Mouse (Mus musculus) hindbrain, postnatal 0 days (tissue): ENCODE results near the gene Cdca8. TPM values are rescaled to one million over a fixed set of nuclear protein-coding genes. Genes with fewer than 3 reads are reported as not detected.
"Not testable (repeated sequence)": the region's sequence is repeated elsewhere in the genome, so short reads cannot be mapped to it uniquely, and the experiment has no call there.

ENCODE experiments used
- ATAC-seq: fragments of 200-750 bp; cut with Nextera tagmentation; 2 replicates; pipeline ENCODE4 v1.8.0; 2017; ENCODE audit warnings: mild to moderate bottlenecking, moderate TSS enrichment, moderate library complexity
- DNase-seq: peaks from one replicate; pipeline ENCODE4 v3.0.0-alpha.2; 2015; ENCODE audit warnings: low spot score
- H3K27ac ChIP-seq: fragments of 300-500 bp; sonication (generic); 2 replicates; pipeline ENCODE4 v1.5.1; 2014; ENCODE audit warnings: mild to moderate bottlenecking
- H3K27me3 ChIP-seq: fragments of 300-500 bp; sonication (generic); 2 replicates; pipeline ENCODE4 v1.6.1; 2014; ENCODE audit warnings: low read length, mixed read lengths; ENCODE audit not compliant: insufficient read depth
- H3K36me3 ChIP-seq: fragments of 300-500 bp; sonication (generic); 2 replicates; pipeline ENCODE4 v1.6.1; 2014; ENCODE audit warnings: low read length, mixed read lengths; ENCODE audit not compliant: insufficient read depth
- H3K4me1 ChIP-seq: fragments of 300-500 bp; sonication (generic); 2 replicates; pipeline ENCODE4 v1.6.1; 2014; ENCODE audit warnings: antibody characterized with exemption, low read length, mixed read lengths; ENCODE audit not compliant: insufficient read depth
- H3K4me2 ChIP-seq: fragments of 300-500 bp; sonication (generic); 2 replicates; pipeline ENCODE4 v1.6.1; 2014; ENCODE audit warnings: low read depth, mild to moderate bottlenecking, low read length, moderate library complexity, mixed read lengths
- H3K4me3 ChIP-seq: fragments of 300-500 bp; sonication (generic); 2 replicates; pipeline ENCODE4 v1.5.1; 2014; ENCODE audit warnings: low read length
- H3K9ac ChIP-seq: fragments of 300-500 bp; sonication (generic); replicated peaks from 2 replicates; pipeline ENCODE4 v1.6.1; 2014; ENCODE audit warnings: mild to moderate bottlenecking, low read length, moderate library complexity, mixed read lengths
- H3K9me3 ChIP-seq: fragments of 300-500 bp; sonication (generic); 2 replicates; pipeline ENCODE4 v1.6.1; 2016; ENCODE audit warnings: low read length, mixed read lengths
- CTCF ChIP-seq: IDR thresholded peaks from 2 replicates; pipeline ENCODE4 v1.5.1; 2016; ENCODE audit warnings: antibody characterized with exemption, control low read depth, low read depth
- WGBS: fragments of 180-500 bp; shearing (Covaris S2); extraction: QIAGEN DNeasy Blood & Tissue Kit; methylation state at CpG from one replicate; pipeline ENCODE4 v1.1.7; 2014; 5-methylcytosine and 5-hydroxymethylcytosine counted together
- polyA plus RNA-seq: library from polyadenylated mRNA; unstranded; fragments of >200 nt; fragmentation: Nextera tagmentation; extraction: Ambion mirVana; gene quantifications from 2 replicates; pipeline ENCODE4 v1.2.1, GENCODE M21; 2015
- total RNA-seq: library from RNA; depleted of rRNA; stranded (reverse); fragments of >200 nt; gene quantifications from 2 replicates; pipeline ENCODE4 v1.2.3, GENCODE M21; 2014; rRNA removed

Gene Cdca8
- total RNA-seq (10.8 and 17.1 TPM in 2 replicates), polyA plus RNA-seq (28.9 and 35.1 TPM in 2 replicates)

DNA sequence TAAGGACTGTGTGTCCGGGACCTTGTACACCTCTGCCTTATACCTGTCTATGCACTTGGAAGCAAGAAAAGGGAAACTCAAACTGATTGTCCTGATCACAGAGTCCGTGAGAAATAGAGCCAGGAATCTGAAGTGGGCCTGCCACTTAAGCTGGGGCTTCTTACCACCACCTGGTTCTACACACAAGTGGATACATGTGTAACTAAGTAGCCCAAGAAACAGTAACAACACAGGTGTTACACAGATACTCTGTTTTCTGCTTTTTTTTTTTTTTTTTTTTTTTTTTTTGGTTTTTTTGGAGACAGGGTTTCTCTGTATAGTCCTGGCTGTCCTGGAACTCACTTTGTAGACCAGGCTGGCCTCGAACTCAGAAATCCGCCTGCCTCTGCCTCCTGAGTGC lies at the start of gene Cdca8:
Cdca8 (minus strand) TSS at position 101 of the 400 bp plus-strand sequence.
- H3K9ac ChIP-seq, H3K4me3 ChIP-seq, ATAC-seq, H3K27ac ChIP-seq, H3K4me2 ChIP-seq, H3K9me3 ChIP-seq, DNase-seq, H3K27me3 ChIP-seq: not testable (repeated sequence)
- Histone ChIP-seq H3K4me1 (peaks cover 12% of the 10 kb centered on the region; the same call in 1 of the 2 replicates), H3K36me3 (peaks cover 19% of the 10 kb centered on the region)
- WGBS = 88% methylated on average over 4 of the region's 4 CpGs

DNA sequence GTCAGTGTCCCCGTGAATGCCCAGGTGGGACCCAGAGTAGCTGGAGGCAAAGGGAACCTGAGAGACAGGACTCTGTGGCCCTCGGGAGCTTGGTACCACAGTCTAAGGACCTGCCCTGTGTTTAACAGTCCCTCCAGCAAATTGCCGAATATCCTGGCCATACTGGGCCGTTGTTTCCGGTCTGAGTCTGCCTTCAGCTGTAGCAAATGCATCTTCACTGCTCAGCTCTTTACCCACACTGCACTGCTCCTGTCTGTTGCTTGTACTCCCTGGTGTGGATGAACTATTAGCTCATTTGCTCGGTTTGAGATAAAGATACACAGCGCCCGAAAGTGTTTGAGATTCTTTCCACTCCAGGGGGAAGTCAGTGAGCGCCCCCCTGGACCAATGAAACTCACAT lies 49.3 kb upstream of the Cdca8 start:
- Histone ChIP-seq H3K9ac (no peak overlapping the region), H3K36me3 (no peaks in the 10 kb centered on the region), H3K4me1 (no peaks in the 10 kb centered on the region; the same call in 1 of the 2 replicates), H3K4me3 (no peak overlapping the region), H3K9me3 (no peaks in the 10 kb centered on the region), H3K4me2 (no peak overlapping the region), H3K27ac (no peak overlapping the region), H3K27me3 (peaks cover 60% of the 10 kb centered on the region)
- WGBS = 19% methylated on average over 9 of the region's 9 CpGs
- DNase-seq = no peak
- no peak for ATAC-seq
- TF ChIP-seq CTCF = no peak

DNA sequence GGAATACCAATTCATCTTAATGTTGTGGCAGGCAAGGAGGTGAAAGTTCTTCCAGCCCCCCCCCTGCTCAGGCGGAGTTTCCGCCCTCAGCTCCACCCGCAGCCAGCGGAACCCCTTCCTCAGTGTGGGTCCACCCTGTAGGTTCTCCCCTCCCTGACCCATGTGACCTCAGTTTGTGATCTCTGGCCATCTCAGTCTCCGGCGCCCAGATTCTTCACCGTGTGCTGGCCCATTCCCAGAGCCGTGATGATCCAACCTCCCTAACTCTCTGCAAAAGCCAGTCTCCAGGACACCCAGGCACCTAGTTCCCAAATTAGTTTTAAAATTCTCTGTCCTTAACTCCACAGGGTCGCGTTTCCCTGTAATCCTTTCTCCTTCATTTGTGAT lies 48.6 kb upstream of the Cdca8 start:
- DNase-seq (no peak), ATAC-seq (no peak)
- H3K4me1 ChIP-seq = no peaks in the 10 kb centered on the region; the same call in 1 of the 2 replicates
- H3K4me3 ChIP-seq = no peak overlapping the region
- no peak overlapping the region for H3K27ac ChIP-seq
- H3K27me3 ChIP-seq = peaks cover 66% of the 10 kb centered on the region
- H3K9me3 ChIP-seq = no peaks in the 10 kb centered on the region
- no peak overlapping the region for H3K4me2 ChIP-seq
- no peak for TF ChIP-seq CTCF
- H3K9ac ChIP-seq = no peak overlapping the region
- no peaks in the 10 kb centered on the region for H3K36me3 ChIP-seq
- 12% methylated on average over 10 of the region's 10 CpGs for WGBS

DNA sequence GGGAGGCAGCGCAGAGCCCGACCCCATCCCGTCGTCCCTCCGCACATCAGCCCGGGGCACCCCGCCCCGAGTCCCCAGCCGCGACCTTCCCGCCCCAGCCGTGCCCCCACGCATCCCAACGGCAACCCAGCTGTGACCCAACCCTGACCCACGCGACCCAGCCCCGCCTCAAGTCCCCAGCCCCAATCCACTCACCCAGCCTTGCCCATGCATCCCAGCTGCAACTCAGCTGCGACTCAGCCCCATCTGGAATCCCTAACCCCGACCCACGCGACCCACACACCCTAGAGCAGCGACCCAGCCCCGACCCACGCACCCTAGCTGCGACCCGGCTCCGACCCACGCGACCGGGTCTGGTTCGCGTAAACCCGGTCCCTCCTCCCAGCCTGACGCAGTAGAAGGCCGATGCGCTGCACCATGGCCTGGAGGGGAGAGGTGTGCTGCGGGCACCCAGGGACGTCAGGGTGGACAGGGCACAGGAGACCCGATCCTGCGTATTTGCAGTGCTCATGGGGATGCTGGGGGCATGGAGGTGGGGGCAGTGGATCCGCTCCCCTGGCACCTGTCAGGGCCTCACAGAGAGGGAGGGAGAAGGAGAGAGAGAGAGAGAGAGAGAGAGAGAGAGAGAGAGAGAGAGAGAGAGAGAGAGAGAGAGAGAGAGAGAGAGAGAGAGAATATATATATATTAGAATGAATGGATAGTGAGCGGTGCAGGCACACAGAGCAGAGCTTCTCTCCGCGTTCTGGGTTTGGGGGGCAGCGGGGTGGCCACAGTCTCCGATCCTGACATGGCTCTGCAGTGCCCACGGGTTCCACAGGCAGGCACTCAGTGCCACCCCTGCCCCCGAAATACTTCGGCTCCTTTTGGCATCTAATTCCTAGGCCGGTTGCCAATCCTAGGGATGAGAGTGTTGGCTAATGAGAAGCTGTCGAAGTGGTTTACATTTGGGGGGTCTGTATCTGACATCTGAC lies 47.9 kb upstream of the Cdca8 start:
- Histone ChIP-seq H3K27me3 (peaks cover 66% of the 10 kb centered on the region), H3K27ac (no peak overlapping the region), H3K9me3 (no peaks in the 10 kb centered on the region), H3K4me1 (no peaks in the 10 kb centered on the region; the same call in 1 of the 2 replicates), H3K36me3 (no peaks in the 10 kb centered on the region), H3K4me2 (peak overlapping the region; percentile 54), H3K4me3 (peak overlapping the region; percentile 29), H3K9ac (0 out of 2 replicates have a peak overlapping the region, but pooled peaks have one; percentile 18)
- no peak for TF ChIP-seq CTCF
- no peak for ATAC-seq
- DNase-seq = no peak
- WGBS = 3% methylated on average over 49 of the region's 51 CpGs

DNA sequence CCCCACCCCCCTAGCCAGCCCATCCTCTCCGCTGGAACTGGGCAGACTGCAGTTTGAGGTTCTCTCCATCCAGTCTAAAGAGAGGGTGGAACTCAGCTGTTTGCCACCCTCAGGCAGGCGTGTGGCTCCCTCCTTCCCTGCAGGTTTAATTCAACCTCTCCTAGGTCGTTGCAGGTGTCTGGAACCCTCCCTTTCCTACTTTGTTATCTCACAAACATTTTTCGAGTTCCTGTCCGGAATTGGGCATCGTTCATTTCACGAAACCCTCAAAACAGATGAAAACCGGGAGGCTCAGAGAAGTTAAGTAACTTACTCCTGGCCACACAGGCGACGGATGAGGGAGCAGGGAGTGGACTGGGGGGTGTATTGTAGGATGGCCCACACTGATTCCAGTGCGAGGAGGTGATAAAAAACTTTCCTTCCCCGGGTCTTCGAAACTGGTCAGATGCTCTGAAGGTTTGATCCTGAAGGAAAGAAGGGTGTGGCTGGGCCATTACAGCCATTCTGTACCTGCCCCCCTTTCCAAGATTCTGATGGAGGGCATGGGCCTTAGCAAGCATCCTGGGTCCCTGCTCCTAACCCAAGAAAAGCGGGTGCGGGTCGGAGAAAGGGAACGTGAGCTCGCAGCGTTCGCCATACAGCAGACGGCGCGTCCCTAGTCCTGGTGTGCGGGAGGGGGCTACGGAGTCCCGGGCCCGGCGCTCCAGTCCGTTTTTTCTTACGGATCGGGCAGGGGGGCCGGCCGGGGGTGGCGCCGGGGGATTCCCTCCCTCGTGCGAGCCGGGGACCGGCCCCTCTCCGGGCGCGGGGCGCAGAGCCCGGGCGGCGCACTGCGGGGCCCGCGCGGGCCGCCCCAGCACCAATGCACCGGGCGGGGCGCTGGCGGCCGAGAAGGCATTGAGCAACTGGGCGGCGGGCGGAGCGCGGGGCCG lies 46.8 kb upstream of the Cdca8 start, which contains the start of gene Rspo1:
Rspo1 (plus strand) TSS at position 760 of the 932 bp plus-strand sequence.
- H3K27ac ChIP-seq = no peak within 1 kb of the TSS
- no peak for TF ChIP-seq CTCF
- DNase-seq (no peak), ATAC-seq (no peak)
- H3K4me1 ChIP-seq = no peaks in the 10 kb centered on the region; the same call in 1 of the 2 replicates
- H3K4me2 ChIP-seq = peak within 1 kb of the TSS; percentile 54
- H3K36me3 ChIP-seq = no peaks in the 10 kb centered on the region
- peak within 1 kb of the TSS; percentile 29 for H3K4me3 ChIP-seq
- H3K9ac ChIP-seq = 0 out of 2 replicates have a peak within 1 kb of the TSS, but pooled peaks have one; percentile 18
- WGBS = 2% methylated on average over 46 of the region's 62 CpGs
- peaks cover 61% of the 10 kb centered on the region for H3K27me3 ChIP-seq
- no peaks in the 10 kb centered on the region for H3K9me3 ChIP-seq
